Mouse (Mus musculus) thymus, adult 2 months (tissue): ENCODE results near the gene Olfml2b. TPM values are rescaled to one million over a fixed set of nuclear protein-coding genes. Genes with fewer than 3 reads are reported as not detected.

Experiments
- DNase-seq: peaks from one replicate; pipeline ENCODE4 v3.0.0; 2021
- H3K27ac ChIP-seq: fragments of 200-500 bp; 2 replicates; pipeline ENCODE4 v1.5.1; 2012; ENCODE audit warnings: low read length, control low read depth; ENCODE audit not compliant: control insufficient read depth, insufficient read depth
- H3K27me3 ChIP-seq: fragments of 200-500 bp; 2 replicates; pipeline ENCODE4 v1.6.1; 2012; ENCODE audit warnings: mild to moderate bottlenecking, low read length, moderate library complexity, mixed read lengths; ENCODE audit not compliant: control insufficient read depth, insufficient read depth
- H3K36me3 ChIP-seq: fragments of 200-500 bp; 2 replicates; pipeline ENCODE4 v1.6.1; 2012; ENCODE audit warnings: mild to moderate bottlenecking, low read length, moderate library complexity; ENCODE audit not compliant: control insufficient read depth, insufficient read depth
- H3K4me1 ChIP-seq: fragments of 200-500 bp; replicated peaks from 2 replicates; pipeline ENCODE4 v1.6.1; 2012; ENCODE audit warnings: low read length; ENCODE audit not compliant: control insufficient read depth, insufficient read depth
- H3K4me3 ChIP-seq: fragments of 200-500 bp; 2 replicates; pipeline ENCODE4 v1.5.1; 2012; ENCODE audit warnings: mild to moderate bottlenecking, low read length, control low read depth, moderate library complexity; ENCODE audit not compliant: control insufficient read depth, insufficient read depth
- CTCF ChIP-seq: fragments of 200-500 bp; IDR thresholded peaks from 2 replicates; pipeline ENCODE4 v1.5.1; 2012; ENCODE audit warnings: mild to moderate bottlenecking, control low read depth, low read length, moderate library complexity, borderline replicate concordance; ENCODE audit not compliant: control insufficient read depth, poor library complexity, insufficient read depth; ENCODE audit errors: extremely low read depth
- POLR2A ChIP-seq: fragments of 200-500 bp; IDR thresholded peaks from 2 replicates; pipeline ENCODE4 v1.6.1; 2012; ENCODE audit warnings: mild to moderate bottlenecking, low read length, control low read depth, moderate library complexity; ENCODE audit not compliant: control insufficient read depth, poor library complexity, insufficient read depth; ENCODE audit errors: extremely low read depth
- WGBS: fragments of 180-500 bp; shearing (Covaris S2); methylation state at CpG from one replicate; pipeline ENCODE4 v1.1.7; 2018; 5-methylcytosine and 5-hydroxymethylcytosine counted together
- polyA plus RNA-seq: library from polyadenylated mRNA; depleted of rRNA; stranded (reverse); fragments of >200 nt; gene quantifications from 2 replicates; pipeline ENCODE4 v1.2.3, GENCODE M21; 2012

Gene Olfml2b
- polyA plus RNA-seq, 1 experiment, result 4.8 TPM

DNA sequence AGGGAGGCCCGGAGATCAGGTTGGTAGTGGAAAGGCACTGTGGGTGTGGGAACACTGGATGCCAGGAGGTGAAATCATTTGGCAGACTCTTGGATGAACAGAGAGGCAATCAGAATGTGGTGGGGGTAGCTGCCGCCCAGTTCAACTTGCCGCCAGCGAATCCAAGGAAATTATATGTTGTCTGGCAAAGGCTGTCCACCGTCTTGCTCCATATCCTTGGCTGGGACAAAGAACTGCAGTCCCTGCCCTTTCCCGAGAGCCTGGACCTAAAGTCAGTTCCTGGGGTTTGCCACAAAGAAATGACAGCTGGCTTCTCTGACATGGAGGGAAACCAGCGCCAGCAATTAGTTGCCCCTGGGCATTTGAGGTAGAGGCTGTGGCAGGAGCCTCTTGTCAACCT lies 20.9 kb downstream of the Olfml2b start:
- Histone ChIP-seq H3K27me3 (no peaks in the 10 kb centered on the region), H3K4me3 (no peak overlapping the region), H3K27ac (no peak overlapping the region), H3K4me1 (no peaks in the 10 kb centered on the region), H3K36me3 (no peaks in the 10 kb centered on the region)
- TF ChIP-seq POLR2A, result no peak
- no peak for TF ChIP-seq CTCF
- WGBS, result 95% methylated on average over 7 of the region's 7 CpGs
- no peak for DNase-seq

DNA sequence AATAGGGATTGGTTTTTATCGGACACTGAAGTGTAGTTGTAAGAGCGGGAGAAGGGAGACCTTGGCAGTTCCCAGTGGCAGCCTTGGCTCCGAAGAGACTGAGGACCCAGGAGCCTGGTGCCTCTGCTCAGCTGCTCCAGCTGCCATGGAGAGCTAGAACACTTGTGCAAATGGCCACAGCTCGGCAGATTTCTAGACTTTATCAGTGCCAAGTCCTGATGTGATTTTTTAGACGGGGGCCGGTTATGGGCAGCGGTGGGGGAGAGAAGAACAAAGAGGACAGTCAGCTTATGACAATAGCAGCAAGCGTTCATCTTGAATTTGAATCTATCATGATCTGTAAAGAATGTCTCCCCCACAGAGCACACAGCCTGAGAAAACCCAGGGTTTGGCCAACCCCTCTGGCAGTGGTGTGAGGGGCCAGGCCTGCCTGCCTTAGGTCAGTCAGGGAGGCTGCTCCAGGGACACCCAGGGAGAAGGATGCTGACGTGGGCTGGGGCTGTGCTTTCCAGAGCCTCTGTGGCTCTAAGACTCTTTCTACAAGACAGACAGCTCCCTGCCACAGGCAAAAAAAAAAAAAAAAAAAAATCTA lies 29.9 kb downstream of the Olfml2b start:
- no peak for DNase-seq
- 88% methylated on average over 9 of the region's 9 CpGs for WGBS
- Histone ChIP-seq H3K4me1 (no peaks in the 10 kb centered on the region), H3K4me3 (no peak overlapping the region), H3K27ac (no peak overlapping the region), H3K27me3 (no peaks in the 10 kb centered on the region), H3K36me3 (no peaks in the 10 kb centered on the region)
- TF ChIP-seq CTCF (no peak), POLR2A (no peak)

- no peaks in the 10 kb centered on the region for H3K36me3 ChIP-seq
- no peak for DNase-seq
- no peak overlapping the region for H3K4me3 ChIP-seq
- H3K27ac ChIP-seq, result no peak overlapping the region
- TF ChIP-seq POLR2A, result no peak
- TF ChIP-seq CTCF, result no peak
- 96% methylated on average over 4 of the region's 4 CpGs for WGBS
- no peaks in the 10 kb centered on the region for H3K4me1 ChIP-seq
- no peaks in the 10 kb centered on the region for H3K27me3 ChIP-seq
These were observed 33.3 kb downstream of the Olfml2b start for GRCm38 (mm10) chr1:170677681-170678080.

DNA sequence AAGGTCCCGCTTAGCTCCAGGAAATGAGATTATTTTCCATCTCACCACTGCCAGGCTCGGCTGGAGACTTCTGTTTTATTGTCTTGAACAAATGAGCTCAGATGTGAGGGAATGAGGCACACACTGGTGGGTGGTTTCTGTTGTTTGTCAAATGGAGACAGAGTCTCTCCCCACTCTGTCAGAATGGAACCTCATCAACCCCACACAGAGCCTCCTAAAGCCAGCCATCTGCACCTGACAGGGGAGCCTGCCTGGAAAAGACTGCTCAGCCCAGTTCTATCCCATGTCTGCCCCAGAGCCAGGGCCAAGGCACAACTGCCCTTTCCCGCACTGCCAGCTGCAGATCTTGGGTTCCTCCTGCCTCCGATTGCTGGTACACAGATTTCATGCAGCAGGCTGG lies 34.5 kb downstream of the Olfml2b start:
- Histone ChIP-seq H3K4me3 (no peak overlapping the region), H3K27me3 (no peaks in the 10 kb centered on the region), H3K36me3 (no peaks in the 10 kb centered on the region), H3K4me1 (no peaks in the 10 kb centered on the region), H3K27ac (no peak overlapping the region)
- no peak for DNase-seq
- WGBS, result 74% methylated on average over 4 of the region's 4 CpGs
- no peak for TF ChIP-seq POLR2A
- TF ChIP-seq CTCF, result no peak

DNA sequence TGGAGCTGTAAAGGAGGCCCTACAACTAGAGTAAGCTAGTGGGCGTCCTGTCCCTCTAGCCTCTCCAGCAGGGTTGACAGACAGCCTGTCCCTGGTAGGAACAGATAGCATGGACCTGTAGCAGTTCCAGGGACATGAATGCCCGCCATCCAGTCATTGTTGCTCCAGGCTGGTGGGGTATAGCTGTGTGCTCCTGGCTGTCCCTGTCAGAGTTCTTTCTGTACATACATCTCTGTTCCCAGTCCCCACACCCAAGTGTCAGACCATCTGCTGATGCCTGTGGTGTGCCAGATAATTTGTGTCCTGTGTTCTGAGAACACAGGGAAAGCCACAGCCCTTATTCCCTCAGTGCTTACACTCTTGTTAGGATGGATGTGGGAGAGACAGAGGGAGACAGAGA lies 35.3 kb downstream of the Olfml2b start:
- no peak for DNase-seq
- no peaks in the 10 kb centered on the region for H3K27me3 ChIP-seq
- 96% methylated on average over 2 of the region's 2 CpGs for WGBS
- H3K27ac ChIP-seq, result no peak overlapping the region
- H3K36me3 ChIP-seq, result no peaks in the 10 kb centered on the region
- TF ChIP-seq POLR2A, result no peak
- no peak for TF ChIP-seq CTCF
- no peak overlapping the region for H3K4me3 ChIP-seq
- no peaks in the 10 kb centered on the region for H3K4me1 ChIP-seq

- no peaks in the 10 kb centered on the region for H3K36me3 ChIP-seq
- no peak overlapping the region for H3K4me3 ChIP-seq
- 23% methylated on average over 6 of the region's 6 CpGs for WGBS
- no peaks in the 10 kb centered on the region for H3K4me1 ChIP-seq
- no peak overlapping the region; the same call in 1 of the 2 replicates for H3K27ac ChIP-seq
- TF ChIP-seq CTCF (no peak), POLR2A (no peak)
- no peak for DNase-seq
- H3K27me3 ChIP-seq, result no peaks in the 10 kb centered on the region
These were observed 39.5 kb downstream of the Olfml2b start for GRCm38 (mm10) chr1:170683863-170684262.

GRCm38 (mm10) chr1:170689773-170690172 lies 45.4 kb downstream of the Olfml2b start:
- TF ChIP-seq CTCF (no peak), POLR2A (no peak)
- H3K27ac ChIP-seq, result no peak overlapping the region
- 97% methylated on average over 8 of the region's 8 CpGs for WGBS

GRCm38 (mm10) chr1:170691301-170691700 lies 47.0 kb downstream of the Olfml2b start:
- no peaks in the 10 kb centered on the region for H3K4me1 ChIP-seq
- no peak for DNase-seq
- whole genome bisulfite sequencing, result 91% methylated on average over 5 of the region's 5 CpGs

More at GRCm38 (mm10) chr1:170689773-170690172, 45.4 kb downstream of the Olfml2b start:
- Histone ChIP-seq H3K36me3 (no peaks in the 10 kb centered on the region), H3K27me3 (no peaks in the 10 kb centered on the region), H3K4me1 (no peaks in the 10 kb centered on the region), H3K4me3 (no peak overlapping the region)
- no peak for DNase-seq

More at GRCm38 (mm10) chr1:170691301-170691700, 47.0 kb downstream of the Olfml2b start:
- H3K4me3 ChIP-seq, result no peak overlapping the region
- H3K27ac ChIP-seq, result no peak overlapping the region
- TF ChIP-seq POLR2A, result no peak
- no peak for TF ChIP-seq CTCF
- H3K27me3 ChIP-seq, result no peaks in the 10 kb centered on the region
- no peaks in the 10 kb centered on the region for H3K36me3 ChIP-seq
